Mouse (Mus musculus) liver, embryonic 12.5 days (tissue): ENCODE data around the gene Kcnip4. TPM values are rescaled to one million over a fixed set of nuclear protein-coding genes. Genes with fewer than 3 reads are reported as not detected.

Experiments
- ATAC-seq: fragments of 200-750 bp; cut with Nextera tagmentation; 2 replicates; pipeline ENCODE4 v1.8.0; 2017; ENCODE audit warnings: moderate number of reproducible peaks, mild to moderate bottlenecking, moderate library complexity
- H3K27ac ChIP-seq: fragments of 300-500 bp; sonication (generic); 2 replicates; pipeline ENCODE4 v1.5.1; 2016; ENCODE audit warnings: mild to moderate bottlenecking
- H3K27me3 ChIP-seq: fragments of 300-500 bp; sonication (generic); replicated peaks from 2 replicates; pipeline ENCODE4 v1.6.1; 2016; ENCODE audit warnings: mild to moderate bottlenecking, moderate library complexity
- H3K36me3 ChIP-seq: fragments of 300-500 bp; sonication (generic); 2 replicates; pipeline ENCODE4 v1.6.1; 2016; ENCODE audit warnings: mild to moderate bottlenecking, moderate library complexity
- H3K4me1 ChIP-seq: fragments of 300-500 bp; sonication (generic); 2 replicates; pipeline ENCODE4 v1.6.1; 2016
- H3K4me2 ChIP-seq: fragments of 300-500 bp; sonication (generic); 2 replicates; pipeline ENCODE4 v1.6.1; 2016; ENCODE audit warnings: mild to moderate bottlenecking, moderate library complexity
- H3K4me3 ChIP-seq: fragments of 300-500 bp; sonication (generic); 2 replicates; pipeline ENCODE4 v1.5.1; 2016; ENCODE audit warnings: mild to moderate bottlenecking, moderate library complexity
- H3K9ac ChIP-seq: fragments of 300-500 bp; sonication (generic); 2 replicates; pipeline ENCODE4 v1.6.1; 2016; ENCODE audit warnings: mild to moderate bottlenecking, moderate library complexity
- H3K9me3 ChIP-seq: fragments of 300-500 bp; sonication (generic); replicated peaks from 2 replicates; pipeline ENCODE4 v1.6.1; 2016; ENCODE audit warnings: mild to moderate bottlenecking, moderate library complexity
- whole genome bisulfite sequencing: fragments of 180-500 bp; shearing (Covaris S2); methylation state at CpG from one replicate; pipeline ENCODE4 v1.1.7; 2016; ENCODE audit not compliant: insufficient replicate concordance; 5-methylcytosine and 5-hydroxymethylcytosine counted together
- polyA plus RNA-seq: library from polyadenylated mRNA; unstranded; fragments of >200 nt; fragmentation: Nextera tagmentation; extraction: Ambion mirVana; gene quantifications from 2 replicates; pipeline ENCODE4 v1.2.1, GENCODE M21; 2016

The Kcnip4 gene
- polyA plus RNA-seq, 1 experiment from 2014 or later = 0.25 TPM

DNA sequence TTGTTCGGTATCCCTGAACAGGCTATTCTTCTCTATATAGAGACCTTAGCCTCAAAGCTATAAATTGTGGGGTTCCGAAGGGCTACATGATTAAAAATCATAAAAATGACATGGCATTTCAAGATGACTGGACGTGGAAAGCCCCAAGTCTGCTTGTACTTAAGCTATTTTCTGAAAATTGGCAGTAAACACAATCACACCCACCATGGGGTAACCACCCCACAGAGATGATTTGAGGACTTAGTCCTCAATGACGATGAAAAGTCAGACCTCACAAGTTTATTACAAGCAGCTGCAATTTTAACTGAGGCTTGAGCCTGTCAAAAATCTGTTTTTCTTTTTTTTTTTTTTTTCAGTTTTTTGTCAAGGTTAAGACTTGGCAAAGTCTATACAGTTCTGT, 527.3 kb downstream of the Kcnip4 start:
- H3K4me3 ChIP-seq = no peak overlapping the region
- no peak for ATAC-seq
- no peaks in the 10 kb centered on the region for H3K4me1 ChIP-seq
- H3K36me3 ChIP-seq = no peaks in the 10 kb centered on the region
- H3K27ac ChIP-seq = no peak overlapping the region
- H3K4me2 ChIP-seq = no peak overlapping the region
- H3K9ac ChIP-seq = no peak overlapping the region
- H3K9me3 ChIP-seq = no peaks in the 10 kb centered on the region
- H3K27me3 ChIP-seq = no peaks in the 10 kb centered on the region
- WGBS = 59% methylated on average over 4 of the region's 4 CpGs

DNA sequence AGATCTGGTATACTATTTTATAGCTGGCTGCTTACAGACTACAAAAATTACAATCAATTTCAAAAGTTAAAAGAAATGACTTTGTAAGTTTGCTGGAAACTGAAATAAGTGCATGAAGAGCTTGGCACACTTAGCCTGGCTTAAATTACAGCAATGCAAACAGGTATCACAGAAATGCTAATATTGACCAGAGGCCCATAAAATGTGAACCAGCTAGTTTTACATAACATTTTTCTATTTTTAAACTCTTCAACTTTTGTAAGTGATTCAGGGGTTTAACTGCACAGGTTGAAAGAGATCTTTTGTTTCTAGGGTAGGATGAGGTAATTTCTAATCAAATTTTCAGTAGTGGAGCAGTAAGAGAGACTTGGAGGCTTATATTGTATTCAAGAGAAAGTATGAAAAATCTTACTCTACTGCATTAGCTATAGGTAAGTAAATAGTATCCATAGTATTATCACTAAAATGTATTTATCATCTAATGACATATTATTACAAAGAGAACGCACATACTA, 535.5 kb downstream of the Kcnip4 start:
- ATAC-seq = no peak
- H3K36me3 ChIP-seq = no peaks in the 10 kb centered on the region
- 56% methylated on average over 1 of the region's 1 CpGs for WGBS
- no peaks in the 10 kb centered on the region for H3K9me3 ChIP-seq
- no peak overlapping the region for H3K4me3 ChIP-seq
- no peak overlapping the region for H3K9ac ChIP-seq
- H3K4me2 ChIP-seq = no peak overlapping the region
- H3K4me1 ChIP-seq = no peaks in the 10 kb centered on the region
- H3K27me3 ChIP-seq = no peaks in the 10 kb centered on the region
- no peak overlapping the region for H3K27ac ChIP-seq

GRCm38 (mm10) chr5:48942378-48943088, 582.2 kb downstream of the Kcnip4 start:
- WGBS = 74% methylated on average over 2 of the region's 2 CpGs

GRCm38 (mm10) chr5:48931881-48932280, 592.8 kb downstream of the Kcnip4 start:
- H3K27ac ChIP-seq = no peak overlapping the region
- no peaks in the 10 kb centered on the region for H3K4me1 ChIP-seq
- H3K9ac ChIP-seq = no peak overlapping the region
- no peak for ATAC-seq
- H3K36me3 ChIP-seq = no peaks in the 10 kb centered on the region
- no peak overlapping the region for H3K4me2 ChIP-seq
- no peaks in the 10 kb centered on the region for H3K9me3 ChIP-seq
- no peaks in the 10 kb centered on the region for H3K27me3 ChIP-seq
- 70% methylated on average over 2 of the region's 2 CpGs for WGBS
- H3K4me3 ChIP-seq = no peak overlapping the region

More at GRCm38 (mm10) chr5:48942378-48943088, 582.2 kb downstream of the Kcnip4 start:
- Histone ChIP-seq H3K9ac (no peak overlapping the region), H3K4me3 (no peak overlapping the region), H3K36me3 (no peaks in the 10 kb centered on the region), H3K27ac (no peak overlapping the region), H3K4me2 (no peak overlapping the region), H3K9me3 (no peaks in the 10 kb centered on the region), H3K27me3 (no peaks in the 10 kb centered on the region), H3K4me1 (no peaks in the 10 kb centered on the region)
- ATAC-seq = no peak

GRCm38 (mm10) chr5:48890216-48890615, 634.5 kb downstream of the Kcnip4 start:
- Histone ChIP-seq H3K4me2 (no peak overlapping the region), H3K9ac (no peak overlapping the region), H3K4me3 (no peak overlapping the region), H3K36me3 (no peaks in the 10 kb centered on the region), H3K4me1 (no peaks in the 10 kb centered on the region), H3K9me3 (no peaks in the 10 kb centered on the region), H3K27ac (no peak overlapping the region), H3K27me3 (no peaks in the 10 kb centered on the region)
- ATAC-seq = no peak
- WGBS = 63% methylated on average over 8 of the region's 8 CpGs

DNA sequence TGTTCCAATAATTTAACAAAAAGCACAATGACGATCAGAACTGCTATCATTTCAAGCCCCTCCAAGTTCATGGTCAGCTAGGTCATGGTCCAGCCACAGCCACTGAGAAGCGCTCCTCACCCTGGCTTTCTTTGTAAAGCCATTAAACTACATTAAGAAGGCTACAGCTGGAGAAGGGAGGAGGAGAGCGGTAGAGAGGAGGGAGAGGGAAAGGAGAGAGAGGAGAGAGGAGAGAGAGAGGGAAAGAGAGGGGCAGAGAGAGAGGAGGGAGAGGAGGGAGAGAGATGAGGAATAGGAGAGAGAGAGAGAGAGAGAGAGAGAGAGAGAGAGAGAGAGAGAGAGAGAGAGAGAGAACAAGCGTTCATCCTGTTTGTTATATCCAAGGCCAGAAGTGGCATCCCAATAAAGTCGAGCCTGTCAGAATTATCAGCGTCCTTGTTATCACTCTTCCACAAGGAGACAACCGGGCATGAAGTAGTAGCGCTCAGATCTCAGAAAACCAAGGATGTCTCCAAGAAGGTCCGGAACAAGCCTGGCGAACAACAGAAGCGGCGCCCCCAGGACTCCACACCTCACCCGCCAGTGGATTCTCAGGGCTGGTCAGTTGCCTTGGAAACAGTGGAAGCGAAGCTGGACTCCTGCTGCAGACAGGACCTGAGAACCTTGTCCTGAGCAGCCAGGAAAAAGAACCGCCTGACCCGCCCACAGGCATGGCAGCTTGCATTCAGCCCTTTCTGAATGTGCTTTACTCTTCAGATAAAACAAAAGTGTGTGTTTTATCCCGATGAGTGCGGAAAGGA, 635.1 kb downstream of the Kcnip4 start:
- no peak overlapping the region for H3K4me3 ChIP-seq
- H3K36me3 ChIP-seq = no peaks in the 10 kb centered on the region
- no peak overlapping the region for H3K9ac ChIP-seq
- H3K9me3 ChIP-seq = no peaks in the 10 kb centered on the region
- no peaks in the 10 kb centered on the region for H3K27me3 ChIP-seq
- H3K4me2 ChIP-seq = 0 out of 2 replicates have a peak overlapping the region, but pooled peaks have one; percentile 6
- ATAC-seq = no peak
- no peak overlapping the region for H3K27ac ChIP-seq
- H3K4me1 ChIP-seq = no peaks in the 10 kb centered on the region
- WGBS = 14% methylated on average over 18 of the region's 18 CpGs

DNA sequence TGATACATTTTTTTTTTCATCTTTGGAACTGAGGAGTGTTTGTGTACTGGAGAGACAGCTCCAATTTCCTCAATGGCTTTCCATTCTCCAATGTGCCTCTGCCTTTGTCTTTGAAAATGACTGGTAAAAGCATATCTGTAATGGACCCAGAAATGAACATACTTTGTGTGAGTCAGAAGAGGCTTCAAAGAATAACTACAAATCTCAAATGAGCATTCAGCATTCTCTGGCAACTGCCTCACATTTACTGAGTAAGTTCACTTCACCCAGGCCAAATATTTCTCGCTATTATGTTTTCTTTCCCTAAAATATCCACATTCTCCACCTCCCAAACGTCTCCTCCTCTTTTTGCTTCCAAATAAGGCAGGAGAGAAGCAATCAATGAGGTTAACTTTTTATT, 646.6 kb downstream of the Kcnip4 start:
- 37% methylated on average over 2 of the region's 2 CpGs for WGBS
- Histone ChIP-seq H3K27me3 (no peaks in the 10 kb centered on the region), H3K9me3 (no peaks in the 10 kb centered on the region), H3K27ac (no peak overlapping the region), H3K9ac (no peak overlapping the region), H3K4me3 (no peak overlapping the region), H3K36me3 (no peaks in the 10 kb centered on the region), H3K4me1 (no peaks in the 10 kb centered on the region), H3K4me2 (no peak overlapping the region)
- no peak for ATAC-seq

DNA sequence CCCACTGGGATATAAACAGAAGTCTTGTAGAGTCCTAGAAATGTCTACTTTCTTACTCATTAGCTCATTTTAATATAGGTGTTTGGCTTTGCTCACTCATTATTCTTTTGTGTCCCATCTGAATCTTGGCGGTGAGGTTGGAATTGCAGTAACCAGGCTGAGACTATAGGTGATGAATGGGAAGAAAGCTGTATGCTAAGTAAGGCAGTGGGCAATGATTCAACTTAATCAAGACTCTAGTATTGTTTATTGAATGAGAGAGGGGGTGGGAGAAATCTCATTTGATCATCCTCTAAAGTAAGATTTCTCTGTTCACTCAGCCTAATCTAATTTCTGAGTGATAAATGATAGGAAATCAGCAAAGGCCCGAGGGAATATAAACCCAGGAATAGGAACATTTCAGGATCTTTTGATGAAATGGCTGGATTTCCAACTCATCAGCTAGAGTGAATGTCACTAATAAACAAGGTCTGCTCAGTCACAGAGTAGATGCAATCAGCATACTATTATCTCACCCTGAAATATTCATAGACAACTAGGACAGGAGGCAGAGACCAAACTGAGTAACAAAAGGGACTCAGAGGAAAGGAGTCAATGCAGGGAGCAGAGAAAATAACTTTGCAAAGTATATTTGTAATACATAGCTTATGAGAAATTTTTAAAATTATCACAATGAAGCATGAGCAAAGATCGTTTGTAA, 660.3 kb downstream of the Kcnip4 start:
- no peak overlapping the region for H3K4me3 ChIP-seq
- no peaks in the 10 kb centered on the region for H3K36me3 ChIP-seq
- H3K4me1 ChIP-seq = no peaks in the 10 kb centered on the region
- no peaks in the 10 kb centered on the region for H3K9me3 ChIP-seq
- WGBS = 52% methylated on average over 3 of the region's 3 CpGs
- no peak overlapping the region for H3K9ac ChIP-seq
- H3K27me3 ChIP-seq = no peaks in the 10 kb centered on the region
- no peak overlapping the region for H3K4me2 ChIP-seq
- ATAC-seq = no peak
- H3K27ac ChIP-seq = no peak overlapping the region

- no peaks in the 10 kb centered on the region for H3K4me1 ChIP-seq
- H3K9ac ChIP-seq = no peak overlapping the region
- H3K27ac ChIP-seq = no peak overlapping the region
- no peaks in the 10 kb centered on the region for H3K9me3 ChIP-seq
- no peak overlapping the region for H3K4me3 ChIP-seq
- no peak overlapping the region for H3K4me2 ChIP-seq
- no peaks in the 10 kb centered on the region for H3K27me3 ChIP-seq
- no peaks in the 10 kb centered on the region for H3K36me3 ChIP-seq
- no peak for ATAC-seq
- 55% methylated on average over 2 of the region's 2 CpGs for WGBS
These were observed 683.7 kb downstream of the Kcnip4 start for GRCm38 (mm10) chr5:48840971-48841370.

- H3K27ac ChIP-seq = no peak overlapping the region
- no peaks in the 10 kb centered on the region for H3K4me1 ChIP-seq
- no peaks in the 10 kb centered on the region for H3K36me3 ChIP-seq
- no peak overlapping the region for H3K9ac ChIP-seq
- H3K4me2 ChIP-seq = no peak overlapping the region
- no peak for ATAC-seq
- no peaks in the 10 kb centered on the region for H3K27me3 ChIP-seq
- H3K9me3 ChIP-seq = no peaks in the 10 kb centered on the region
- WGBS = 55% methylated on average over 1 of the region's 1 CpGs
- H3K4me3 ChIP-seq = no peak overlapping the region
These were observed 729.2 kb downstream of the Kcnip4 start for GRCm38 (mm10) chr5:48795526-48795925.

GRCm38 (mm10) chr5:48779376-48779775, 745.3 kb downstream of the Kcnip4 start:
- H3K9ac ChIP-seq = no peak overlapping the region
- 71% methylated on average over 1 of the region's 1 CpGs for WGBS
- H3K36me3 ChIP-seq = no peaks in the 10 kb centered on the region
- H3K27me3 ChIP-seq = no peaks in the 10 kb centered on the region
- H3K4me3 ChIP-seq = no peak overlapping the region
- no peak overlapping the region for H3K4me2 ChIP-seq
- no peak for ATAC-seq
- no peak overlapping the region for H3K27ac ChIP-seq
- no peaks in the 10 kb centered on the region for H3K4me1 ChIP-seq
- no peaks in the 10 kb centered on the region for H3K9me3 ChIP-seq

GRCm38 (mm10) chr5:48748613-48749012, 776.1 kb downstream of the Kcnip4 start:
- no peak for ATAC-seq
- Histone ChIP-seq H3K9me3 (no peaks in the 10 kb centered on the region), H3K27me3 (no peaks in the 10 kb centered on the region), H3K4me1 (no peaks in the 10 kb centered on the region), H3K36me3 (no peaks in the 10 kb centered on the region), H3K4me2 (no peak overlapping the region), H3K27ac (no peak overlapping the region), H3K9ac (no peak overlapping the region), H3K4me3 (no peak overlapping the region)
